Mouse (Mus musculus): ENCODE measurements at regions not wholly inside any gene's neighbourhood (a gene's known extent, or its start where the extent isn't known, plus 50 kb on each side); places are given as distances from the start of the nearest gene placed in this dataset.

DNA sequence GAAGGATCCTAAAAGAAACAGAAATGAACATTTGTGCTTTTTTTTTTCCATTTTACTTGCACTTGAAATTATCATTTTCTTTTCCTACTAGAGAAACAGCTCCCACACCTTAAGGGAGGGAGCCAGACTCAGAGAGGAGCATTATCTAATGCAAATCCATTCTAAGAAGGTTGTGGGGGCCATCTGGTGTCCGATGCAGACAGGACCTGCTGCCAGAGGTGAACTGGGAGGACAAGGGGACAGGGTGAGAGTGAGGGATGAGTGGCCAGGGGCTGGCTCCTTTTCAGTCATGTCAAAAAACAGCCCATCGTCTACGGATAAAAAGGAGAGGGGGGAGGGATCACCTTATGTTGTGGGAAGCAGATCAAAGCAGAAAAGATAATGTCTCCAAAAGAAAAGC lies 474.6 kb downstream of the Zfp536 start:
- TF ChIP-seq CTCF (IDR thresholded peaks at IDR 0.05; ENCODE audit: control insufficient read depth, insufficient read depth, insufficient read length) (no peak), MAX (IDR thresholded peaks at IDR 0.05) (no peak), CEBPB (IDR thresholded peaks at IDR 0.05; ENCODE audit: low read depth) (no peak), USF1 (IDR thresholded peaks at IDR 0.05; ENCODE audit: low read depth) (no peak), FOSL1 (IDR thresholded peaks at IDR 0.05; ENCODE audit: insufficient read depth, low read length, poor library complexity, severe bottlenecking) (no peak)
